ENCODE assay signal across 8 mouse cellular contexts in the genomic region with DNA sequence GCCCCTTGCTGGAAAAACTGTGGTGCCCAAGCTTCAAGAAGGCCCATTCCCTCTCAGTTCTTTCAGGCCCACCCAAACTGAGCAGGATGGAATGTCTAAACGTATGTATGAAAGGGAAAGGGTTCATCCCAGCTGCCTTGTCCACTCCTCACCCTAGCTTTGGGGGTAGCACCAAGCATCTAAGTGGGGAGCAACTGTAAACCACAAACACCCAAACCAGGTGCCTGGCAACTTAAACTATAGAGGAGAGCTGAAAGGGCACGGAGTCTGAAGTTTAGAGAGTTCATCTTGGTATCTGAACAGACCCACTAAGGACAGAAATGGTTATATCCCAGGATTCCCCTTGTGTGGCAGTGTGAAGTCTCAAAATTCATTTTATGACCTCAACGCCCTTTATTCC.
DNase-seq lines count a peak whose midpoint lies in the region; ATAC-seq and TF ChIP-seq lines count a peak whose summit lies in the region.

No protein-coding gene starts in this region.

- H3K4me3 ChIP-seq in lung, embryonic 15.5 days, result peak overlapping the region; percentile 38
- H3K4me3 ChIP-seq in heart, embryonic 13.5 days, result peak overlapping the region; percentile 59
- peak overlapping the region; percentile 67 to 68; a peak in 2 of 4 replicates for H3K4me3 ChIP-seq in liver, embryonic 14.5 days (ENCODE audit: insufficient read depth in 1 of 2, low read depth in 2 of 2, low read length in 2 of 2)

- H3K9ac ChIP-seq in lung, embryonic 15.5 days, result peak overlapping the region; percentile 60; the same call in 1 of the 2 replicates
- peak overlapping the region; percentile 90 for H3K9ac ChIP-seq in heart, embryonic 13.5 days
- H3K9ac ChIP-seq in liver, embryonic 14.5 days (replicated peaks), result peak overlapping the region; percentile 84

- no peaks in the 10 kb centered on the region for H3K27me3 ChIP-seq in lung, embryonic 15.5 days
- H3K27me3 ChIP-seq in heart, embryonic 13.5 days (replicated peaks), result no peaks in the 10 kb centered on the region
- no peaks in the 10 kb centered on the region for H3K27me3 ChIP-seq in liver, embryonic 14.5 days (ENCODE audit: control insufficient read depth, insufficient read depth, low read length)

- peaks cover 52% of the 10 kb centered on the region for H3K4me1 ChIP-seq in lung, embryonic 15.5 days
- H3K4me1 ChIP-seq in heart, embryonic 13.5 days, result peaks cover 60% of the 10 kb centered on the region
- H3K4me1 ChIP-seq in liver, embryonic 14.5 days (replicated peaks; ENCODE audit: control insufficient read depth in 2 of 2, insufficient read depth in 2 of 2, low read length in 1 of 2), result peaks cover 16 to 27% of the 10 kb centered on the region in 2 experiments

- no peak for ATAC-seq in lung, embryonic 15.5 days (ENCODE audit: borderline replicate concordance, extremely low read depth, low FRiP score, low TSS enrichment)
- no peak for ATAC-seq in heart, embryonic 13.5 days (ENCODE audit: extremely low read depth, insufficient number of reproducible peaks, low FRiP score, low TSS enrichment)
- no peak for ATAC-seq in liver, embryonic 14.5 days (ENCODE audit: insufficient read depth)
- no peak for ATAC-seq in frontal cortex, adult (ENCODE audit: low TSS enrichment)

- no peaks in the 10 kb centered on the region for H3K9me3 ChIP-seq in lung, embryonic 15.5 days
- no peaks in the 10 kb centered on the region for H3K9me3 ChIP-seq in heart, embryonic 13.5 days
- H3K9me3 ChIP-seq in liver, embryonic 14.5 days (ENCODE audit: control insufficient read depth, low read length), result no peaks in the 10 kb centered on the region

- TF ChIP-seq CTCF in liver, embryonic 14.5 days (IDR thresholded peaks at IDR 0.05; ENCODE audit: low read depth), result no peak

- no peaks in the 10 kb centered on the region for H3K36me3 ChIP-seq in lung, embryonic 15.5 days
- no peaks in the 10 kb centered on the region for H3K36me3 ChIP-seq in heart, embryonic 13.5 days
- no peaks in the 10 kb centered on the region for H3K36me3 ChIP-seq in liver, embryonic 14.5 days (replicated peaks; ENCODE audit: control insufficient read depth, insufficient read depth, low read depth)

- no peak for DNase-seq in lung, postnatal 25 days (ENCODE audit: low spot score)
- no peak for DNase-seq in liver, embryonic 14.5 days (ENCODE audit: low read depth in 3 of 3, low spot score in 3 of 3)
- DNase-seq in thymus, postnatal 14 days, result peak; percentile 55
- DNase-seq in right cerebral cortex, postnatal 14 days, result no peak
- no peak for DNase-seq in right cerebral cortex, adult 2 months (ENCODE audit: low spot score in 2 of 2)

- H3K27ac ChIP-seq in lung, embryonic 15.5 days, result peak overlapping the region; percentile 99
- peak overlapping the region; percentile 98 for H3K27ac ChIP-seq in heart, embryonic 13.5 days (replicated peaks)
- no peak overlapping the region for H3K27ac ChIP-seq in liver, embryonic 14.5 days

- WGBS in lung, embryonic 15.5 days, result 40% methylated on average over 3 of the region's 3 CpGs
- 38% methylated on average over 3 of the region's 3 CpGs for WGBS in heart, embryonic 13.5 days
- 47% methylated on average over 3 of the region's 3 CpGs for WGBS in liver, embryonic 14.5 days (ENCODE audit: insufficient replicate concordance)

- peak overlapping the region; percentile 74 for H3K4me2 ChIP-seq in lung, embryonic 15.5 days
- peak overlapping the region; percentile 90 for H3K4me2 ChIP-seq in heart, embryonic 13.5 days
- H3K4me2 ChIP-seq in liver, embryonic 14.5 days (ENCODE audit: low read depth), result peak overlapping the region; percentile 92

- TF ChIP-seq EP300 in liver, embryonic 14.5 days (IDR thresholded peaks at IDR 0.05; ENCODE audit: low read depth), result no peak
